Mouse (Mus musculus) spleen, adult 2 months (tissue): ENCODE results near the gene Tex19.1. TPM values are rescaled to one million over a fixed set of nuclear protein-coding genes. Genes with fewer than 3 reads are reported as not detected.
"Not testable (repeated sequence)": the region's sequence is repeated elsewhere in the genome, so short reads cannot be mapped to it uniquely, and the experiment has no call there.

Experiments used
- DNase-seq, 2 experiments: peaks; one replicate each; pipeline versions ENCODE4 v3.0.0 to v3.0.0-alpha.2; 2012 to 2021; ENCODE audit warnings: low spot score in 2 of 2, low read depth in 1 of 2
- H3K27ac ChIP-seq: fragments of 200-500 bp; 2 replicates; pipeline ENCODE4 v1.5.1; 2012; ENCODE audit warnings: low read length, inconsistent platforms; ENCODE audit not compliant: insufficient read depth
- H3K27me3 ChIP-seq: fragments of 200-500 bp; 2 replicates; pipeline ENCODE4 v1.6.1; 2012; ENCODE audit warnings: mild to moderate bottlenecking, moderate library complexity, low read length, inconsistent platforms; ENCODE audit not compliant: control insufficient read depth, insufficient read depth
- H3K36me3 ChIP-seq: fragments of 200-500 bp; 2 replicates; pipeline ENCODE4 v1.6.1; 2012; ENCODE audit warnings: mild to moderate bottlenecking, low read length, inconsistent platforms; ENCODE audit not compliant: control insufficient read depth, insufficient read depth
- H3K4me1 ChIP-seq: fragments of 200-500 bp; 2 replicates; pipeline ENCODE4 v1.6.1; 2011; ENCODE audit warnings: inconsistent platforms; ENCODE audit not compliant: control insufficient read depth, insufficient read depth, insufficient read length
- H3K4me3 ChIP-seq: fragments of 200-500 bp; 2 replicates; pipeline ENCODE4 v1.5.1; 2011; ENCODE audit warnings: mild to moderate bottlenecking, inconsistent platforms; ENCODE audit not compliant: insufficient read depth, insufficient read length; ENCODE audit errors: extremely low read depth
- CTCF ChIP-seq: fragments of 200-500 bp; IDR thresholded peaks from 2 replicates; pipeline ENCODE4 v1.5.1; 2011; ENCODE audit warnings: mild to moderate bottlenecking, inconsistent platforms; ENCODE audit not compliant: insufficient read depth, insufficient read length, insufficient replicate concordance; ENCODE audit errors: extremely low read depth
- POLR2A ChIP-seq: fragments of 200-500 bp; IDR thresholded peaks from 2 replicates; pipeline ENCODE4 v1.6.1; 2011; ENCODE audit warnings: low read depth, low read length, inconsistent platforms
- WGBS: fragments of 180-500 bp; shearing (Covaris S2); methylation state at CpG from one replicate; pipeline ENCODE4 v1.1.7; 2018; 5-methylcytosine and 5-hydroxymethylcytosine counted together
- polyA plus RNA-seq: library from polyadenylated mRNA; depleted of rRNA; stranded (reverse); fragments of >200 nt; gene quantifications from 2 replicates; pipeline ENCODE4 v1.2.3, GENCODE M21; 2012; rRNA removed

Tex19.1 gene
- not detected in 2 replicates for polyA plus RNA-seq

GRCm38 (mm10) chr11:121145865-121146264 is at the start of gene Tex19.1:
Tex19.1 (plus strand) TSS chr11:121146143.
- Histone ChIP-seq H3K27ac (no peak within 1 kb of the TSS), H3K4me1 (no peaks in the 10 kb centered on the region), H3K27me3 (no peaks in the 10 kb centered on the region), H3K36me3 (no peaks in the 10 kb centered on the region), H3K4me3 (no peak within 1 kb of the TSS)
- 96% methylated on average over 22 of the region's 22 CpGs for WGBS
- DNase-seq: no peak
- TF ChIP-seq POLR2A: no peak
- no peak for TF ChIP-seq CTCF

DNA sequence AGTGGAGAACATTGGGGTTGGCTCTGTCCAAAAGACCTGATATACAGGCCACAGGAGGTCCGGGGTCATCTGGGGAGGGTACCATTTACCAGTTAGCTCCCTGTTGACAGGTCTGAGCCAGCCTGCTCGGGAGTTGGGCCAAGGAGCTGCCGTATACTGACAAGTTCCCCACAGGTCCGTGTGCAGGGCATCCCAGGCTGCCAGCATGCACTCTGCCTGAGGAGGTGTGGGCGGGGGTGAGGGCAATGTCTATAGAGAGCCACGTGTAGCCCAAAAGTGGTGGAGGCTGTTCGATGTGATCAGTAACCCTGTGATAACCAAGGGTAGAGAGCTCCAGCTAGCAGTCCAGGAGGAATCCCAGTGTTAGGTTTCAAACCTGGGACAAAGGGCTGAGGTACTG is 46.2 kb upstream of the Tex19.1 start:
- TF ChIP-seq POLR2A (no peak), CTCF (no peak)
- Histone ChIP-seq H3K27me3 (no peaks in the 10 kb centered on the region), H3K4me3 (no peak overlapping the region), H3K27ac (no peak overlapping the region), H3K36me3 (no peaks in the 10 kb centered on the region), H3K4me1 (no peaks in the 10 kb centered on the region)
- 64% methylated on average over 7 of the region's 7 CpGs for WGBS
- DNase-seq: no peak

GRCm38 (mm10) chr11:121100692-121101091 is 45.3 kb upstream of the Tex19.1 start:
- WGBS: 48% methylated on average over 7 of the region's 7 CpGs
- H3K36me3 ChIP-seq: no peaks in the 10 kb centered on the region
- no peaks in the 10 kb centered on the region for H3K27me3 ChIP-seq
- no peaks in the 10 kb centered on the region for H3K4me1 ChIP-seq
- H3K27ac ChIP-seq: no peak overlapping the region
- H3K4me3 ChIP-seq: no peak overlapping the region
- no peak for DNase-seq
- TF ChIP-seq POLR2A: no peak
- no peak for TF ChIP-seq CTCF

- no peaks in the 10 kb centered on the region for H3K4me1 ChIP-seq
- H3K4me3 ChIP-seq: no peak overlapping the region
- TF ChIP-seq CTCF (no peak), POLR2A (no peak)
- 85% methylated on average over 4 of the region's 4 CpGs for WGBS
- H3K36me3 ChIP-seq: no peaks in the 10 kb centered on the region
- H3K27me3 ChIP-seq: no peaks in the 10 kb centered on the region
- DNase-seq: no peak
- H3K27ac ChIP-seq: no peak overlapping the region
Measured at GRCm38 (mm10) chr11:121101124-121101805, 44.7 kb upstream of the Tex19.1 start.

DNA sequence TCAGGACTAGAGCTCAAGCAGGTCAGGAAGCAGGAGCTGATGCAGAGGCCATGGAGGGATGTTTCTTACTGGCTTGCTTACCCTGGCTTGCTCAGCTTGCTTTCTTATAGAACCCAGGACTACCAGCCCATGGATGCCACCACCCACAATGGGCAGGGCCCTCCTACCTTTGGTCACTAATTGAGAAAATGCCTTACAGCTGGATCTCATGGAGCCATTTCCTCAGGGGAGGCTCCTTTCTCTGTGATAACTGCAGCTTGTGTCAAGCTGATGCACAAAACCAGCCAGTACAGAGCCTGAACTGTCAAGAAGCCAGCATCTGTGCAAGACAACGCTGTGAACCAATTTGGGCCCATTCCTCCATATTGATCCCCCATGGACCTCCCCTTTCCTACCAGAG is 38.7 kb upstream of the Tex19.1 start:
- H3K27me3 ChIP-seq, H3K36me3 ChIP-seq, H3K27ac ChIP-seq, H3K4me3 ChIP-seq, DNase-seq, H3K4me1 ChIP-seq: not testable (repeated sequence)
- WGBS: 79% methylated on average over 1 of the region's 1 CpGs

DNA sequence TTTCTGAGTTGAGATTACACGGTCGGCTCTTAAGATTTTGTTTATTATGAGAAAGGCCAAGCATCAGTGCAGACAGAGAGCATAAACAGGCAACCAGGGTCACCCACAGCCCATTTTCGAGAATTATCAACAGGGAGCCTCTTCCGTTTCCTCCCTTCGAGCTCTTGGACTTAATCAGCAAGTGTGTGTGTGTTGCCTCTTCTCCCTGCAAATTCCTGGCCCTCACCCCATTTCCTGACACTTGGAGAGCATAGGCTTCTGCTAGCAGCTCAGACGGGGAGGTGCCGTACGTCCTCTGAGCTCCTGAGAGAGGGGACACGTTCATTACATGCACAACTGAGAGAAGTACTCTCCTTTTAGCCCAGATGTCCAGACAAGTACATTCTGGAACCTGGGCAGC is 37.9 kb upstream of the Tex19.1 start:
- no peak for DNase-seq
- 77% methylated on average over 9 of the region's 9 CpGs for WGBS
- TF ChIP-seq CTCF (no peak), POLR2A (no peak)
- Histone ChIP-seq H3K4me1 (no peaks in the 10 kb centered on the region), H3K36me3 (no peaks in the 10 kb centered on the region), H3K27me3 (no peaks in the 10 kb centered on the region), H3K27ac (no peak overlapping the region), H3K4me3 (no peak overlapping the region)

- TF ChIP-seq CTCF (no peak), POLR2A (no peak)
- no peaks in the 10 kb centered on the region for H3K4me1 ChIP-seq
Measured at GRCm38 (mm10) chr11:121109986-121110385, 36.0 kb upstream of the Tex19.1 start.

DNA sequence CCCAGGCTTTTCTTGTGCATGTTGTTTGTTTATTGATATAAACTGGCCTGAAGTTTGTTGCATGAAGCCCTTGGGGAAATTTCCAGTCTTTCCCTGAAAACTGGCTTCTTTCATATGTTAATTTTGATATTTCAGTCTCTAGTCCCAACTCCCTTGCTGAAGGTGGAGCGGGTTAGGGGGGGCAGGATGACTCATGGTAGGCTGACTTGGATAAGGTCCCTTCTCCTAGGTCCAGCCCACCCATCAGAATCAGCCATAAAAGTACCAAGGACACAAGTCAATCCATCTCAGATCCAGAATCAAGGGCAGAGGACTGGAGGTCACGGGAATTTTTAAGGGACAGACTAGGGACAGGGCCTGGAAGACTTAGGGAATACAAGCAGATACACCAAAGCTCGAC is 34.9 kb upstream of the Tex19.1 start:
- no peaks in the 10 kb centered on the region for H3K36me3 ChIP-seq
- no peaks in the 10 kb centered on the region for H3K4me1 ChIP-seq
- no peak overlapping the region for H3K27ac ChIP-seq
- WGBS: 93% methylated on average over 3 of the region's 3 CpGs
- H3K4me3 ChIP-seq: no peak overlapping the region
- DNase-seq: no peak
- no peaks in the 10 kb centered on the region for H3K27me3 ChIP-seq
- TF ChIP-seq CTCF: no peak
- no peak for TF ChIP-seq POLR2A

More at GRCm38 (mm10) chr11:121109986-121110385, 36.0 kb upstream of the Tex19.1 start:
- DNase-seq: no peak
- Histone ChIP-seq H3K27me3 (no peaks in the 10 kb centered on the region), H3K27ac (no peak overlapping the region), H3K4me3 (no peak overlapping the region), H3K36me3 (no peaks in the 10 kb centered on the region)
- WGBS: 41% methylated on average over 2 of the region's 2 CpGs
